ENCODE assay signal across 27 mouse cellular contexts in the genomic region with DNA sequence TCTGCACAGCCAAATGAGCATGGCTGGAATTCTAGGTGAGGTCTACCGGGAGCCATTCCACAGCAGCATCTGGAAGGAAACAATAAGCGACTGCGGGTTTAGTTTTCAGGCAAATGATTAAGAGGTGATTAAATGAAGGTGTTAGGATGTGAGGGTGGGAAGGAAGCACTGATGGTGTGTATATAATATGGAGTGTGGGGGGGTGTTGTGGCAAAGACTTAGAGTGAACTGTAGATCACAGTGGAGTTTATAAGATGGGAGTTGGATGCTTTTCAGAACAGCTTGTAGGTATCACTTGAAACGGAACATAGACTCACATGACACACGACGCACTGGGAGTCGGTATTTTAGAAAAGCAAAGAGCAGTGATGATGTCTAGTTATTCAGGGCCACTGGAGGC. TPM values are rescaled to one million over a fixed set of nuclear protein-coding genes. Genes with fewer than 3 reads are reported as not detected.
DNase-seq lines count a peak whose midpoint lies in the region; ATAC-seq lines count a peak whose summit lies in the region.
"Had no signal": no experiment of that assay in that cellular context is flagged by ENCODE, and none has a peak within 500 bp of the region (broad histone marks: within the 10 kb centered on the region; RNA-seq: fewer than 3 reads in every experiment).

No protein-coding gene starts in this region.

- no peak overlapping the region for H3K4me2 ChIP-seq in embryonic facial prominence, embryonic 14.5 days (ENCODE audit: low read depth, low read length)
- H3K4me2 ChIP-seq in kidney, embryonic 15.5 days = no peak overlapping the region
- peak overlapping the region; percentile 31 for H3K4me2 ChIP-seq in limb, embryonic 12.5 days
- H3K4me2 ChIP-seq in hindbrain, embryonic 13.5 days = no peak overlapping the region
- H3K4me2 ChIP-seq: embryonic facial prominence, embryonic 12.5 days; forebrain, embryonic 12.5 days; forebrain, embryonic 15.5 days; heart, embryonic 12.5 days; heart, embryonic 15.5 days; hindbrain, embryonic 14.5 days had no signal

- H3K9ac ChIP-seq in embryonic facial prominence, embryonic 14.5 days (ENCODE audit: low read depth, low read length) = no peak overlapping the region
- H3K9ac ChIP-seq in kidney, embryonic 15.5 days = no peak overlapping the region
- H3K9ac ChIP-seq in limb, embryonic 12.5 days (replicated peaks) = no peak overlapping the region
- H3K9ac ChIP-seq in hindbrain, embryonic 13.5 days = no peak overlapping the region
- H3K9ac ChIP-seq: embryonic facial prominence, embryonic 12.5 days; forebrain, embryonic 12.5 days; forebrain, embryonic 15.5 days; heart, embryonic 12.5 days; heart, embryonic 15.5 days; hindbrain, embryonic 14.5 days had no signal

- H3K36me3 ChIP-seq in embryonic facial prominence, embryonic 14.5 days (ENCODE audit: control insufficient read depth, insufficient read depth, low read length) = no peaks in the 10 kb centered on the region
- no peaks in the 10 kb centered on the region for H3K36me3 ChIP-seq in embryonic facial prominence, embryonic 10.5 days (replicated peaks)
- no peaks in the 10 kb centered on the region for H3K36me3 ChIP-seq in kidney, embryonic 15.5 days
- H3K36me3 ChIP-seq in limb, embryonic 12.5 days = no peaks in the 10 kb centered on the region
- H3K36me3 ChIP-seq in hindbrain, embryonic 13.5 days = no peaks in the 10 kb centered on the region
- H3K36me3 ChIP-seq: embryonic facial prominence, embryonic 12.5 days; forebrain, embryonic 12.5 days; forebrain, embryonic 15.5 days; heart, embryonic 12.5 days; heart, embryonic 15.5 days; hindbrain, embryonic 10.5 days had no signal

- H3K4me3 ChIP-seq in embryonic facial prominence, embryonic 14.5 days (ENCODE audit: low read depth, low read length) = no peak overlapping the region
- no peak overlapping the region for H3K4me3 ChIP-seq in embryonic facial prominence, embryonic 10.5 days
- no peak overlapping the region for H3K4me3 ChIP-seq in kidney, embryonic 15.5 days (replicated peaks)
- no peak overlapping the region for H3K4me3 ChIP-seq in limb, embryonic 12.5 days (replicated peaks)
- H3K4me3 ChIP-seq in hindbrain, embryonic 13.5 days = no peak overlapping the region
- H3K4me3 ChIP-seq: embryonic facial prominence, embryonic 12.5 days; erythroblast, embryonic 14.5 days; forebrain, embryonic 12.5 days; forebrain, embryonic 15.5 days; heart, embryonic 12.5 days; heart, embryonic 15.5 days; hindbrain, embryonic 10.5 days had no signal

- H3K4me1 ChIP-seq in embryonic facial prominence, embryonic 14.5 days (ENCODE audit: control insufficient read depth, insufficient read depth, low read length) = peaks cover 17% of the 10 kb centered on the region
- H3K4me1 ChIP-seq in embryonic facial prominence, embryonic 10.5 days = peaks cover 14% of the 10 kb centered on the region
- 0 out of 2 replicates have a peak, but pooled peaks cover 10% of the 10 kb centered on the region for H3K4me1 ChIP-seq in kidney, embryonic 15.5 days
- peaks cover 39% of the 10 kb centered on the region for H3K4me1 ChIP-seq in limb, embryonic 12.5 days (replicated peaks)
- H3K4me1 ChIP-seq in hindbrain, embryonic 13.5 days (replicated peaks) = peaks cover 12% of the 10 kb centered on the region
- H3K4me1 ChIP-seq: forebrain, embryonic 12.5 days; forebrain, embryonic 15.5 days; heart, embryonic 12.5 days; heart, embryonic 15.5 days had no signal

- 50% methylated on average over 7 of the region's 7 CpGs for WGBS in embryonic facial prominence, embryonic 14.5 days
- WGBS in embryonic facial prominence, embryonic 10.5 days = 82% methylated on average over 7 of the region's 7 CpGs
- WGBS in kidney, embryonic 15.5 days = 17% methylated on average over 7 of the region's 7 CpGs
- WGBS in limb, embryonic 12.5 days = 12% methylated on average over 7 of the region's 7 CpGs
- 82% methylated on average over 7 of the region's 7 CpGs for WGBS in hindbrain, embryonic 13.5 days

- no peak for DNase-seq in embryonic facial prominence, embryonic 14.5 days (ENCODE audit: low spot score)
- DNase-seq in embryonic facial prominence, embryonic 10.5 days (ENCODE audit: low spot score) = no peak
- DNase-seq in kidney, adult 18-20 months = no peak
- DNase-seq in forelimb bud, embryonic 11.5 days (ENCODE audit: low read depth, low spot score) = peak; percentile 58
- no peak for DNase-seq in cerebellum, postnatal 36 days
- DNase-seq: adrenal gland, adult 8-10 months; adrenal gland, postnatal 25 days; cerebellum, adult 11-12 months; cerebellum, adult 8-10 months; cerebellum, postnatal 10 days; gastrocnemius, postnatal 25 days; heart, adult 18-20 months; heart, postnatal 10 days; heart, postnatal 36 days had no signal

- H3K27ac ChIP-seq in embryonic facial prominence, embryonic 14.5 days (replicated peaks; ENCODE audit: low read depth, low read length) = no peak overlapping the region
- H3K27ac ChIP-seq in embryonic facial prominence, embryonic 10.5 days (replicated peaks) = no peak overlapping the region
- H3K27ac ChIP-seq in kidney, embryonic 15.5 days = no peak overlapping the region
- peak overlapping the region; percentile 62 for H3K27ac ChIP-seq in limb, embryonic 12.5 days
- no peak overlapping the region for H3K27ac ChIP-seq in hindbrain, embryonic 13.5 days
- H3K27ac ChIP-seq: embryonic facial prominence, embryonic 12.5 days; forebrain, embryonic 12.5 days; forebrain, embryonic 15.5 days; heart, embryonic 15.5 days; hindbrain, embryonic 10.5 days; hindbrain, embryonic 14.5 days; hindbrain, postnatal 0 days had no signal

- no peaks in the 10 kb centered on the region for H3K9me3 ChIP-seq in embryonic facial prominence, embryonic 14.5 days (ENCODE audit: control insufficient read depth, low read length)
- no peaks in the 10 kb centered on the region for H3K9me3 ChIP-seq in embryonic facial prominence, embryonic 10.5 days
- no peaks in the 10 kb centered on the region for H3K9me3 ChIP-seq in kidney, embryonic 15.5 days (replicated peaks)
- H3K9me3 ChIP-seq in limb, embryonic 12.5 days = no peaks in the 10 kb centered on the region
- no peaks in the 10 kb centered on the region for H3K9me3 ChIP-seq in hindbrain, embryonic 13.5 days
- H3K9me3 ChIP-seq: embryonic facial prominence, embryonic 12.5 days; forebrain, embryonic 12.5 days; forebrain, embryonic 15.5 days; heart, embryonic 12.5 days; heart, embryonic 15.5 days; hindbrain, embryonic 10.5 days had no signal

- ATAC-seq in embryonic facial prominence, embryonic 14.5 days (ENCODE audit: low read depth) = peak; percentile 18; the same call in 1 of the 2 replicates
- ATAC-seq in kidney, embryonic 15.5 days (replicated peaks; ENCODE audit: low FRiP score) = 0 out of 2 replicates have a peak, but pooled peaks have one; percentile 22
- ATAC-seq in limb, embryonic 12.5 days (ENCODE audit: insufficient number of reproducible peaks, insufficient read depth, low FRiP score, low TSS enrichment, low read depth) = peak; percentile 24
- ATAC-seq in hindbrain, embryonic 13.5 days (ENCODE audit: low FRiP score) = no peak
- ATAC-seq: activated CD4-positive, CD25-positive, alpha-beta regulatory T cell, adult 4 months; forebrain, embryonic 15.5 days; hindbrain, postnatal 0 days had no signal

- H3K27me3 ChIP-seq in embryonic facial prominence, embryonic 14.5 days (replicated peaks; ENCODE audit: control insufficient read depth, insufficient read depth, low read length) = no peaks in the 10 kb centered on the region
- H3K27me3 ChIP-seq in embryonic facial prominence, embryonic 10.5 days (replicated peaks; ENCODE audit: low read depth, poor library complexity, severe bottlenecking) = no peaks in the 10 kb centered on the region
- no peaks in the 10 kb centered on the region for H3K27me3 ChIP-seq in kidney, embryonic 15.5 days
- no peaks in the 10 kb centered on the region for H3K27me3 ChIP-seq in limb, embryonic 12.5 days
- no peaks in the 10 kb centered on the region for H3K27me3 ChIP-seq in hindbrain, embryonic 13.5 days
- H3K27me3 ChIP-seq: embryonic facial prominence, embryonic 12.5 days; forebrain, embryonic 12.5 days; forebrain, embryonic 15.5 days; heart, embryonic 12.5 days; heart, embryonic 15.5 days had no signal

RNA-seq across cellular contexts. Expression of gene Hmgcll1, which starts 20.4 kb away (rescaled TPM):
- 2.9 and 3.9 TPM in 2 replicates for polyA plus RNA-seq in embryonic facial prominence, embryonic 14.5 days (2014; fragmentation: Nextera tagmentation; extraction: Ambion mirVana)
- 4.0 TPM in 2 replicates for polyA plus RNA-seq in embryonic facial prominence, embryonic 10.5 days (2016; fragmentation: Nextera tagmentation; extraction: Ambion mirVana)
- polyA plus RNA-seq in kidney, embryonic 15.5 days (2015; fragmentation: Nextera tagmentation; extraction: Ambion mirVana) = 2.7 and 3.9 TPM in 2 replicates
- 5.3 and 6.7 TPM in 2 replicates for polyA plus RNA-seq in limb, embryonic 12.5 days (2016; fragmentation: Nextera tagmentation; extraction: Ambion mirVana)
- polyA plus RNA-seq in hindbrain, embryonic 13.5 days (2015; fragmentation: Nextera tagmentation; extraction: Ambion mirVana) = 22.9 and 23.3 TPM in 2 replicates
- polyA plus RNA-seq: activated CD4-positive, CD25-positive, alpha-beta regulatory T cell, adult 4 months; erythroblast, embryonic 14.5 days had no signal
